Mouse (Mus musculus): ENCODE measurements around the gene Atxn7l2. TPM values are rescaled to one million over a fixed set of nuclear protein-coding genes. Genes with fewer than 3 reads are reported as not detected.
A peak's percentile ranks its signal among the peaks of the same experiment; 100 is the strongest.

Gene Atxn7l2
- polyA plus RNA-seq, 1 experiment from 2014 or later: 27.1 TPM

- Histone ChIP-seq H3K27ac (peak overlapping the region; percentile 60), H3K27me3 (peaks cover 4% of the 10 kb centered on the region; the same call in 1 of the 2 replicates), H3K36me3 (no peaks in the 10 kb centered on the region), H3K9ac (peak overlapping the region; percentile 49; the same call in 1 of the 2 replicates), H3K4me1 (peaks cover 47% of the 10 kb centered on the region), H3K4me2 (no peak overlapping the region), H3K9me3 (no peaks in the 10 kb centered on the region), H3K4me3 (no peak overlapping the region)
- WGBS: 28% methylated on average over 14 of the region's 14 CpGs
- no peak for ATAC-seq (ENCODE audit: insufficient number of reproducible peaks, insufficient read depth, low FRiP score, low TSS enrichment, low read depth)
Observed at GRCm38 (mm10) chr3:108167499-108167898, 43.2 kb downstream of the Atxn7l2 start.

GRCm38 (mm10) chr3:108166486-108167211, 44.1 kb downstream of the Atxn7l2 start:
- Histone ChIP-seq H3K36me3 (no peaks in the 10 kb centered on the region), H3K9me3 (no peaks in the 10 kb centered on the region), H3K27me3 (peaks cover 4% of the 10 kb centered on the region; the same call in 1 of the 2 replicates), H3K27ac (no peak overlapping the region), H3K9ac (no peak overlapping the region), H3K4me2 (peak overlapping the region; percentile 18; the same call in 1 of the 2 replicates), H3K4me1 (peaks cover 47% of the 10 kb centered on the region), H3K4me3 (no peak overlapping the region)
- 8% methylated on average over 10 of the region's 11 CpGs for WGBS
- ATAC-seq (ENCODE audit: insufficient number of reproducible peaks, insufficient read depth, low FRiP score, low TSS enrichment, low read depth): no peak

- no peak for ATAC-seq (ENCODE audit: insufficient number of reproducible peaks, insufficient read depth, low FRiP score, low TSS enrichment, low read depth)
- H3K27me3 ChIP-seq: peaks cover 4% of the 10 kb centered on the region
- no peaks in the 10 kb centered on the region for H3K9me3 ChIP-seq
- no peaks in the 10 kb centered on the region for H3K36me3 ChIP-seq
- no peak overlapping the region for H3K9ac ChIP-seq
- peak overlapping the region; percentile 20 for H3K4me2 ChIP-seq
- peaks cover 47% of the 10 kb centered on the region for H3K4me1 ChIP-seq
- H3K4me3 ChIP-seq: no peak overlapping the region
- WGBS: 20% methylated on average over 10 of the region's 10 CpGs
- 0 out of 2 replicates have a peak overlapping the region, but pooled peaks have one; percentile 11 for H3K27ac ChIP-seq
Observed at GRCm38 (mm10) chr3:108165532-108166315, 45.0 kb downstream of the Atxn7l2 start.

GRCm38 (mm10) chr3:108164807-108165206, 45.9 kb downstream of the Atxn7l2 start:
- Histone ChIP-seq H3K27me3 (peaks cover 4% of the 10 kb centered on the region), H3K9me3 (no peaks in the 10 kb centered on the region), H3K4me2 (peak overlapping the region; percentile 55), H3K4me3 (peak overlapping the region; percentile 25), H3K4me1 (peaks cover 47% of the 10 kb centered on the region), H3K36me3 (no peaks in the 10 kb centered on the region), H3K27ac (0 out of 2 replicates have a peak overlapping the region, but pooled peaks have one; percentile 11), H3K9ac (no peak overlapping the region; the same call in 1 of the 2 replicates)
- WGBS: 16% methylated on average over 9 of the region's 9 CpGs
- 0 out of 2 replicates have a peak, but pooled peaks have one; percentile 43 for ATAC-seq (ENCODE audit: insufficient number of reproducible peaks, insufficient read depth, low FRiP score, low TSS enrichment, low read depth)

GRCm38 (mm10) chr3:108164091-108164490, 46.6 kb downstream of the Atxn7l2 start:
- no peaks in the 10 kb centered on the region for H3K36me3 ChIP-seq
- H3K9ac ChIP-seq: no peak overlapping the region
- no peak overlapping the region for H3K4me3 ChIP-seq
- no peak overlapping the region for H3K27ac ChIP-seq
- H3K4me2 ChIP-seq: no peak overlapping the region
- 60% methylated on average over 5 of the region's 5 CpGs for WGBS
- peaks cover 4% of the 10 kb centered on the region for H3K27me3 ChIP-seq
- no peak for ATAC-seq (ENCODE audit: insufficient number of reproducible peaks, insufficient read depth, low FRiP score, low TSS enrichment, low read depth)
- H3K4me1 ChIP-seq: peaks cover 43% of the 10 kb centered on the region
- H3K9me3 ChIP-seq: no peaks in the 10 kb centered on the region

GRCm38 (mm10) chr3:108158383-108159037, 52.2 kb downstream of the Atxn7l2 start:
- no peaks in the 10 kb centered on the region for H3K36me3 ChIP-seq
- H3K4me2 ChIP-seq: no peak overlapping the region
- no peaks in the 10 kb centered on the region for H3K9me3 ChIP-seq
- 64% methylated on average over 9 of the region's 9 CpGs for WGBS
- 0 out of 2 replicates have a peak overlapping the region, but pooled peaks have one; percentile 11 for H3K9ac ChIP-seq
- no peaks in the 10 kb centered on the region; the same call in 1 of the 2 replicates for H3K27me3 ChIP-seq
- H3K4me3 ChIP-seq: no peak overlapping the region
- ATAC-seq (ENCODE audit: insufficient number of reproducible peaks, insufficient read depth, low FRiP score, low TSS enrichment, low read depth): no peak
- H3K27ac ChIP-seq: no peak overlapping the region
- H3K4me1 ChIP-seq: no peaks in the 10 kb centered on the region

- no peak for ATAC-seq (ENCODE audit: insufficient number of reproducible peaks, insufficient read depth, low FRiP score, low TSS enrichment, low read depth)
- H3K27me3 ChIP-seq: no peaks in the 10 kb centered on the region
- no peaks in the 10 kb centered on the region for H3K9me3 ChIP-seq
- peak within 1 kb of the TSS; percentile 36; the same call in 1 of the 2 replicates for H3K9ac ChIP-seq
- no peak within 1 kb of the TSS for H3K27ac ChIP-seq
- H3K4me1 ChIP-seq: no peaks in the 10 kb centered on the region
- no peaks in the 10 kb centered on the region for H3K36me3 ChIP-seq
- 44% methylated on average over 4 of the region's 4 CpGs for WGBS
- no peak within 1 kb of the TSS for H3K4me2 ChIP-seq
- no peak within 1 kb of the TSS for H3K4me3 ChIP-seq
Observed at GRCm38 (mm10) chr3:108154656-108155055, 56.1 kb downstream of the Atxn7l2 start, which contains the start of gene Gpr61. Gpr61 (minus strand) TSS chr3:108154882.

- WGBS: 94% methylated on average over 3 of the region's 3 CpGs
- 0 out of 2 replicates have a peak, but pooled peaks cover 4% of the 10 kb centered on the region for H3K4me1 ChIP-seq
- no peak overlapping the region for H3K9ac ChIP-seq
- no peaks in the 10 kb centered on the region for H3K27me3 ChIP-seq
- H3K27ac ChIP-seq: no peak overlapping the region
- no peaks in the 10 kb centered on the region for H3K36me3 ChIP-seq
- no peak overlapping the region for H3K4me3 ChIP-seq
- H3K4me2 ChIP-seq: no peak overlapping the region
- no peaks in the 10 kb centered on the region for H3K9me3 ChIP-seq
- ATAC-seq (ENCODE audit: insufficient number of reproducible peaks, insufficient read depth, low FRiP score, low TSS enrichment, low read depth): no peak
Observed at GRCm38 (mm10) chr3:108152290-108152689, 58.4 kb downstream of the Atxn7l2 start.

Other genes with a start within 250 kb of the Atxn7l2 start
- 0.28 TPM in 1 of 2 replicates, not detected in the other for gene Gstm3, start 241.7 kb downstream of the Atxn7l2 start, polyA plus RNA-seq (2015; fragmentation: Nextera tagmentation; extraction: Ambion mirVana)
- gene Gstm2, start 224.5 kb downstream of the Atxn7l2 start, polyA plus RNA-seq (2015; fragmentation: Nextera tagmentation; extraction: Ambion mirVana): 42.0 and 46.6 TPM in 2 replicates
- 83.2 and 113 TPM in 2 replicates for gene Gstm1, start 193.0 kb downstream of the Atxn7l2 start, polyA plus RNA-seq (2015; fragmentation: Nextera tagmentation; extraction: Ambion mirVana)
- 15.0 and 15.8 TPM in 2 replicates for gene Gstm4, start 166.0 kb downstream of the Atxn7l2 start, polyA plus RNA-seq (2015; fragmentation: Nextera tagmentation; extraction: Ambion mirVana)
- 38.4 and 44.5 TPM in 2 replicates for gene Ampd2, start 124.3 kb downstream of the Atxn7l2 start, polyA plus RNA-seq (2015; fragmentation: Nextera tagmentation; extraction: Ambion mirVana)
- 0.83 and 0.85 TPM in 2 replicates for gene Gnat2, start 118.1 kb downstream of the Atxn7l2 start, polyA plus RNA-seq (2015; fragmentation: Nextera tagmentation; extraction: Ambion mirVana)
- 173 and 185 TPM in 2 replicates for gene Gnai3, start 64.8 kb downstream of the Atxn7l2 start, polyA plus RNA-seq (2015; fragmentation: Nextera tagmentation; extraction: Ambion mirVana)
- 0.15 and 0.20 TPM in 2 replicates for gene Gpr61, start 56.1 kb downstream of the Atxn7l2 start, polyA plus RNA-seq (2015; fragmentation: Nextera tagmentation; extraction: Ambion mirVana)
- 4.0 and 4.5 TPM in 2 replicates for gene Amigo1, start 24.6 kb downstream of the Atxn7l2 start, polyA plus RNA-seq (2015; fragmentation: Nextera tagmentation; extraction: Ambion mirVana)
- 2.6 and 2.8 TPM in 2 replicates for gene Cyb561d1, start 9.7 kb downstream of the Atxn7l2 start, polyA plus RNA-seq (2015; fragmentation: Nextera tagmentation; extraction: Ambion mirVana)
- gene Sypl2, start 15.7 kb upstream of the Atxn7l2 start, polyA plus RNA-seq (2015; fragmentation: Nextera tagmentation; extraction: Ambion mirVana): 0.48 and 0.58 TPM in 2 replicates
- gene Psma5, start 46.0 kb upstream of the Atxn7l2 start, polyA plus RNA-seq (2015; fragmentation: Nextera tagmentation; extraction: Ambion mirVana): 298 and 302 TPM in 2 replicates
- 6.4 and 10.8 TPM in 2 replicates for gene Sort1, start 73.1 kb upstream of the Atxn7l2 start, polyA plus RNA-seq (2015; fragmentation: Nextera tagmentation; extraction: Ambion mirVana)
- gene Mybphl, start 154.0 kb upstream of the Atxn7l2 start, polyA plus RNA-seq (2015; fragmentation: Nextera tagmentation; extraction: Ambion mirVana): not detected in 2 replicates
- 61.4 and 73.1 TPM in 2 replicates for gene Psrc1, start 172.9 kb upstream of the Atxn7l2 start, polyA plus RNA-seq (2015; fragmentation: Nextera tagmentation; extraction: Ambion mirVana)
- 9.8 and 11.5 TPM in 2 replicates for gene Celsr2, start 204.6 kb upstream of the Atxn7l2 start, polyA plus RNA-seq (2015; fragmentation: Nextera tagmentation; extraction: Ambion mirVana)
- 116 and 128 TPM in 2 replicates for gene Sars, start 234.3 kb upstream of the Atxn7l2 start, polyA plus RNA-seq (2015; fragmentation: Nextera tagmentation; extraction: Ambion mirVana)